Mouse (Mus musculus) heart, adult 2 months (tissue): ENCODE measurements around the gene Mark1. TPM values are rescaled to one million over a fixed set of nuclear protein-coding genes. Genes with fewer than 3 reads are reported as not detected.

Source experiments
- DNase-seq, 2 experiments: peaks; one replicate each; pipeline ENCODE4 v3.0.0; 2021
- H3K27ac ChIP-seq: fragments of 200-600 bp; 2 replicates; pipeline ENCODE4 v1.8.1; 2022
- H3K27me3 ChIP-seq: fragments of 200-500 bp; 2 replicates; pipeline ENCODE4 v1.6.1; 2012; ENCODE audit warnings: mild to moderate bottlenecking, low read length, inconsistent platforms, mixed read lengths; ENCODE audit not compliant: control insufficient read depth, insufficient read depth
- H3K36me3 ChIP-seq: fragments of 200-500 bp; 2 replicates; pipeline ENCODE4 v1.6.1; 2012; ENCODE audit warnings: low read length, inconsistent platforms; ENCODE audit not compliant: control insufficient read depth, insufficient read depth
- H3K4me1 ChIP-seq: fragments of 200-500 bp; 2 replicates; pipeline ENCODE4 v1.6.1; 2011; ENCODE audit warnings: low read length; ENCODE audit not compliant: control insufficient read depth, insufficient read depth
- H3K4me3 ChIP-seq: fragments of 200-600 bp; 2 replicates; pipeline ENCODE4 v1.8.1; 2022
- H3K79me2 ChIP-seq: fragments of 200-500 bp; replicated peaks from 2 replicates; pipeline ENCODE4 v1.6.1; 2012; ENCODE audit warnings: mild to moderate bottlenecking, inconsistent platforms, low read length, moderate library complexity, mixed read lengths; ENCODE audit not compliant: control insufficient read depth, insufficient read depth
- H3K9ac ChIP-seq: fragments of 200-500 bp; 2 replicates; pipeline ENCODE4 v1.6.1; 2012; ENCODE audit warnings: low read depth, mild to moderate bottlenecking, control low read depth, inconsistent platforms, low read length, mixed read lengths
- CTCF ChIP-seq: fragments of 200-600 bp; IDR thresholded peaks from 2 replicates; pipeline ENCODE4 v1.8.1; 2022; ENCODE audit warnings: antibody characterized with exemption, mild to moderate bottlenecking, moderate library complexity
- EP300 ChIP-seq: fragments of 200-500 bp; IDR thresholded peaks from 2 replicates; pipeline ENCODE4 v1.6.1; 2011; ENCODE audit warnings: low read depth, low read length, control low read depth; ENCODE audit not compliant: insufficient read depth
- POLR2A ChIP-seq: fragments of 200-500 bp; IDR thresholded peaks from 2 replicates; pipeline ENCODE4 v1.6.1; 2011; ENCODE audit warnings: mild to moderate bottlenecking, low read depth, low read length, control low read depth; ENCODE audit not compliant: insufficient read depth
- WGBS: fragments of 180-500 bp; shearing (Covaris S2); methylation state at CpG from one replicate; pipeline ENCODE4 v1.1.7; 2018; 5-methylcytosine and 5-hydroxymethylcytosine counted together
- intact Hi-C: fragments of 180-260 bp; cut with DNase I; formaldehyde crosslinking; loops from one replicate; pipeline ENCODE4 v1.15.1; 2025
- long read RNA-seq: library from polyadenylated mRNA; stranded (forward); transcript quantifications from one replicate; pipeline ENCODE4 v2.0.0, GENCODE M21; 2021
- polyA plus RNA-seq: library from polyadenylated mRNA; depleted of rRNA; stranded (reverse); fragments of >200 nt; gene quantifications from 2 replicates; pipeline ENCODE4 v1.2.3, GENCODE M21; 2012; rRNA removed
- total RNA-seq, 2 experiments: library from RNA; stranded (reverse); gene quantifications; 2 replicates each; pipeline ENCODE4 v1.2.3; 2021

Gene Mark1
- total RNA-seq (1 to 10 TPM; 6.7 to 7.8 TPM), polyA plus RNA-seq (3.3 and 4.9 TPM in 2 replicates)
- long read RNA-seq, full-length matches to known transcripts: 9 of 11 reads
- long read RNA-seq, partial matches to known transcripts: 0 of 11 reads
- long read RNA-seq, other reads (novel, unspliced or antisense): 2 of 11 reads

DNA sequence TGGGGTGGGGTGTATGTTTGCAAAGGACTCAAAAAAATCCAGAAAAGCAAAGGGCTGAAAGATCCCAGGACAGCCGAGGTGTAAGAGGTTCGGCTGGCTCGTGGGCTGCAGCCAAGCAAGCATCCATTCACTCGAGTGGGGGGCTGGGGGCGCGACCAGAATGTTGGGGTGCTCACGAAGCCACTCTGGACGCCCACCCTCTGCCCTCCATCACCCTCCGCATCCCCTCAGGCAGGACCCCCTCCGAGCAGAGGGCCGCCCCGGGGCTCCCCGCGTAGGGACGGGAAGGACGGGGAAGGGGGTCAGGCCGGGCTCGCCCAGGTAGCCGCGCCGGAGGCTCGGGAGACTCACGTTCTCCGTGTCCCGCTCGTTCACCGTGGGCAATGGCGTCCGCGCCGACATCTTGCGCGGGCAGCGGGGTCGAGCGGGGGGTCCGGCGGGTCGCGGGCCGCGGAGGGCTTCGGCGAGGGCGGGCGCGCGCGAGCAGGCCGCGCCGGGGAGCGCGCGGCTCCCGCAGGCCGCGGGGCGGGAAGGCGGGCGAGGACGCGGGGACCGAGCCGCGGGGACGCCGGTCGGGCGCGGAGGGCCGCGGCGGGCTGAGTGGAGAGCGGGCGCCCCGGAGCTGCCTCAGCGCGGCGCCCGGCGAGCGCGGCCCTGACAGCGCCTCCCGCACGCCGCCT, at the start of gene Mark1:
TSS of gene Mark1 (minus strand) at position 500 of the 680 bp plus-strand sequence.
- Histone ChIP-seq H3K79me2 (no peaks in the 10 kb centered on the region), H3K4me3 (peak within 1 kb of the TSS; percentile 62), H3K4me1 (no peaks in the 10 kb centered on the region), H3K36me3 (no peaks in the 10 kb centered on the region), H3K9ac (peak within 1 kb of the TSS; percentile 94), H3K27me3 (peaks cover 5% of the 10 kb centered on the region), H3K27ac (peak within 1 kb of the TSS; percentile 39; the same call in 1 of the 2 replicates)
- DNase-seq: peak; percentile 13 to 51
- 4% methylated on average over 88 of the region's 88 CpGs for WGBS
- no peak for TF ChIP-seq EP300
- no peak for TF ChIP-seq POLR2A
- no peak for TF ChIP-seq CTCF
- intact Hi-C loops: no loop called here

DNA sequence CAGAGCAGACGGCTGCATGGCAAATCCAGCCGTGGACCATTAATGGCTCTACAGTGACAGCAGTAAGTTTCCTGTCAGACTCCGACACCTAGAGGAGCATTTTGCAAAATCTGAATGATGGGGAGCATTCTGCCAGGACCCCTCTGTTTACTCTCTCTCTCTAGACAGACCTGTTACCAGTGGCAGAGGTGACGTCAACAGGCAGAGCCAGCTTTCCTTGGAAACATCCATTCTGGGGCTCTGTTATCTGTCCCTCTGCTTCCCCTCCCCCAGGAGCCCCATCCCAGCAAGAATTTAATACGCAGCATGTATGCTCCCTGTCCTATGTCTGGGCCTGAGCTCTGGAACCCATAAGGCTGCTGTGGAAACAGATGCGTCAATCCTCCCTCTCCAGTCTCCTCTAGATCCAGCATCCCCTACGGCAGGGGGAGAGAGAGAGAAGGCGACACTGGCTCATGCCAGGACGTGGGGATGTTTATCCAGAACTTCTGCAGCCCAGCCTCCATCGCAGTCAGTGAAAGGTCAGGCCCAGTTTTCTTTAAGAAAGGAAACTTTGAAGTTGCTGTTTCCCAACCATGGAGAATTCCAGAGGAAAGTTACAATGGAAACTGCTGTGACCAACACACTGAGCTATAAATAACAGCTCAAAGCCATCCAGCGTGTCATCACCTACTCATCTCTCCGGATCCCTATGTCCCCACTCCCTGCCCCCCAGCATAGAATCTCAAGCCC, 48.3 kb upstream of the Mark1 start:
- H3K36me3 ChIP-seq: no peaks in the 10 kb centered on the region
- H3K79me2 ChIP-seq: no peaks in the 10 kb centered on the region
- peak in 1 of 2 experiments; percentile 11 for DNase-seq
- TF ChIP-seq CTCF: no peak
- no peak for TF ChIP-seq EP300
- TF ChIP-seq POLR2A: no peak
- peaks cover 4% of the 10 kb centered on the region; the same call in 1 of the 2 replicates for H3K4me1 ChIP-seq
- no peaks in the 10 kb centered on the region for H3K27me3 ChIP-seq
- no peak overlapping the region for H3K9ac ChIP-seq
- WGBS: 34% methylated on average over 12 of the region's 12 CpGs
- intact Hi-C loops: no loop called here
- H3K4me3 ChIP-seq: no peak overlapping the region
- peak overlapping the region; percentile 10 for H3K27ac ChIP-seq

DNA sequence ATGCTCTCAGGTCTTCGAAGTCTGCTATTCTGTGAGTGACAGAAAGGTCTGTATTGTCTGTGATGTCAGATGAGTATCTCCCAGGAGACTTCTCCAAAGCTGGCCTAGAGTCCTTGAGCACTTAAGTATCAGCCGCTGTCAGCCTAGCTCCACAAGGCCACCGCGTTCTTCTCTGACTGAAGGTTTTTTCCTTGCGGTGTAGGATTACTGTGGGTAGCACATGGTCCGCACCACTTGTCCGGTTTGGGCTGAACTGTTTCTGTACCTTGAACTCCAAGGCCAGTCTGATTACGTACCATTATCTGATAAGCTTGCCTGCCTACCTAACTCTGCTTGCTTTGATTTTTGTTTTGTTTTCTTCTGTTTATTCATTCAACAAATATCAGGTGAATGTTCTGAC, 47.1 kb upstream of the Mark1 start:
- H3K79me2 ChIP-seq: no peaks in the 10 kb centered on the region
- WGBS: 87% methylated on average over 8 of the region's 8 CpGs
- no peaks in the 10 kb centered on the region for H3K27me3 ChIP-seq
- no peak overlapping the region for H3K9ac ChIP-seq
- peak overlapping the region; percentile 26; the same call in 1 of the 2 replicates for H3K27ac ChIP-seq
- peaks cover 4% of the 10 kb centered on the region; the same call in 1 of the 2 replicates for H3K4me1 ChIP-seq
- TF ChIP-seq EP300: no peak
- TF ChIP-seq POLR2A: no peak
- no peak for TF ChIP-seq CTCF
- no peaks in the 10 kb centered on the region for H3K36me3 ChIP-seq
- no peak for DNase-seq
- intact Hi-C loops: no loop called here
- no peak overlapping the region for H3K4me3 ChIP-seq

DNA sequence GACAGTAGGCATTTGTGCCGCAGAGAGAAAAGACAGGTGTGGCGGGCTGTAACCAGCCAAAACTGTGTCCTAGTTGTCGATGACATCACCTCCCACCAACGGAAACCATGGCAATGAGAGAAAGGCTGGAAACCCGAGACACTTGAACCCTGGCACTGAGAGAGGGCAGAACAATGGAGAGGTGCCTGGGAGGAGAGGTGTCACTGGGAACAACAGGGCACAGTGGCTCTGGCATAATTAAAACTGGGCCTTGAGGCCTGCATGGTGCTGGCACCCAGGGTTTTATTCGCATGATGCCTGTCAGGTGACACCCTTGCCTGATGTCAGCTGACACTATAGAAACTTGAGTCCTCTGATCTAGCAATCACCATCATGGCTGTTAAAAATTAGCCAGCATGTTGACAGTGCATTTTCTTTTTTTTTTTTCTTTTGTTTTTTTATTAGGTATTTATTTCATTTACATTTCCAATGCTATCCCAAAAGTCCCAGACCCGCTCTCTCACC, 38.9 kb upstream of the Mark1 start:
- no peaks in the 10 kb centered on the region for H3K27me3 ChIP-seq
- no peak overlapping the region for H3K4me3 ChIP-seq
- intact Hi-C loops: no loop called here
- no peak for TF ChIP-seq CTCF
- TF ChIP-seq POLR2A: no peak
- TF ChIP-seq EP300: no peak
- WGBS: 74% methylated on average over 7 of the region's 7 CpGs
- H3K79me2 ChIP-seq: no peaks in the 10 kb centered on the region
- H3K36me3 ChIP-seq: no peaks in the 10 kb centered on the region
- no peak for DNase-seq
- no peak overlapping the region for H3K27ac ChIP-seq
- no peaks in the 10 kb centered on the region for H3K4me1 ChIP-seq
- no peak overlapping the region for H3K9ac ChIP-seq

DNA sequence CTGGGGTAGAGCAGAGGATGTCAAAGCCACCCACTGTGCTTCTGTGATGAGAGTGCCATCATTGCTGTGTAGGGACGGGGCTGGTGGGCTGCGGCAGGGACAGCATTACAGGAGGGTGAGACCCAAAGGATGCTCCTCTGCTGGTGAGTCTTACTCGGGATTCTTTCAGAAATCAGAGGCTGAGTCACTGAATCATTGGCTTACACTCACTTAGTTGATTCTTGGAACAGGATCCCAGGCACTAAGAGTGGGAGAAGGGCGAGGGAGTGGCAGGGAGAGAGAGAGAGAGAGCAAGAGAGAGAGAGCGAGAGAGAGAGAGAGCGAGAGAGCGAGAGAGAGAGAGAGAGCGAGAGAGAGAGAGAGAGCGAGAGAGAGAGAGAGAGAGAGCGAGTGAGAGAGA, 31.2 kb upstream of the Mark1 start:
- Histone ChIP-seq H3K79me2 (no peaks in the 10 kb centered on the region), H3K4me1 (no peaks in the 10 kb centered on the region), H3K4me3 (no peak overlapping the region), H3K27me3 (no peaks in the 10 kb centered on the region), H3K9ac (no peak overlapping the region), H3K36me3 (no peaks in the 10 kb centered on the region), H3K27ac (no peak overlapping the region)
- intact Hi-C loops: no loop called here
- 83% methylated on average over 10 of the region's 10 CpGs for WGBS
- no peak for TF ChIP-seq POLR2A
- TF ChIP-seq CTCF: no peak
- TF ChIP-seq EP300: no peak
- DNase-seq: no peak

DNA sequence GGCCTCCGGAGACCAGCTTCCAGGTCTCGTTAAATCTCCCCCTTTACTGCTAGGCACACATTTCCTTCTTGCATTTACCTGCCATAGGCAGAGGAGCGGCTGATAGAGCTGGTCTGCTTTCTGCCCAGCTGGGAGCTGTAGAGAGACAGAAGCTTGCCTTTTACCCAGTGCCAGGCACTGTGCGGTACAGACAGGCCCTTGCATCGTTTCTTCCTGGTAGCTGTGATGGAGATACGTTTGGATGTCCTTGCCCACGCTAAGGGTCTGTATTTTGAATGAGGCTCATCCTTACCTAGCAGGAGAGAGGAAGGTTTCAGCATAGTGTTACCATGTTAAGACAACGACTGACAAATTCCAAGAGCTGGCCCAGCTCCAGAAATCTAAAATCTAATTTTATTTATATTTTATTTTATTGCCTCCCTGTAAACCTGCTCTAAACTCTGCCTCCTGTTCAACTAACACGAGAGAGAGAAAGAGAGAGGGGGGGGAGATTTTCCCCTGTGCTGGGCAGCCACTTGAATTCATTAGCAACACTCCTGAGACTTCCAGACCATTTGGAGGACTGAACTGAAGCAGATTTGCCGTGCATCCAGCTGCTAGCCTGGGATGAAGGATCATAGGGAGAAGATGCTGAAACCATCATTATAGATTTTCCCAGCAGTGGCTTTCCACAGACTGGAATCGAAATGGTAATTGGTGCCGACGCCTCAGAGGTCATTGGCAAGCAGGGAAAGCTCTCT, 21.2 kb upstream of the Mark1 start:
- TF ChIP-seq CTCF: no peak
- no peak for TF ChIP-seq EP300
- TF ChIP-seq POLR2A: no peak
- 73% methylated on average over 13 of the region's 13 CpGs for WGBS
- Histone ChIP-seq H3K4me1 (no peaks in the 10 kb centered on the region), H3K27ac (no peak overlapping the region), H3K79me2 (no peaks in the 10 kb centered on the region), H3K36me3 (no peaks in the 10 kb centered on the region), H3K4me3 (no peak overlapping the region), H3K27me3 (no peaks in the 10 kb centered on the region), H3K9ac (no peak overlapping the region)
- no peak for DNase-seq
- intact Hi-C loops: no loop called here
